Mouse (Mus musculus) liver, adult (tissue): ENCODE measurements around the gene Chd5.

Experiments
- GATA4 ChIP-seq: IDR thresholded peaks from 2 replicates; pipeline ENCODE4 v1.6.1; 2014; ENCODE audit warnings: mild to moderate bottlenecking, low read length; ENCODE audit not compliant: insufficient replicate concordance

The Chd5 gene

DNA sequence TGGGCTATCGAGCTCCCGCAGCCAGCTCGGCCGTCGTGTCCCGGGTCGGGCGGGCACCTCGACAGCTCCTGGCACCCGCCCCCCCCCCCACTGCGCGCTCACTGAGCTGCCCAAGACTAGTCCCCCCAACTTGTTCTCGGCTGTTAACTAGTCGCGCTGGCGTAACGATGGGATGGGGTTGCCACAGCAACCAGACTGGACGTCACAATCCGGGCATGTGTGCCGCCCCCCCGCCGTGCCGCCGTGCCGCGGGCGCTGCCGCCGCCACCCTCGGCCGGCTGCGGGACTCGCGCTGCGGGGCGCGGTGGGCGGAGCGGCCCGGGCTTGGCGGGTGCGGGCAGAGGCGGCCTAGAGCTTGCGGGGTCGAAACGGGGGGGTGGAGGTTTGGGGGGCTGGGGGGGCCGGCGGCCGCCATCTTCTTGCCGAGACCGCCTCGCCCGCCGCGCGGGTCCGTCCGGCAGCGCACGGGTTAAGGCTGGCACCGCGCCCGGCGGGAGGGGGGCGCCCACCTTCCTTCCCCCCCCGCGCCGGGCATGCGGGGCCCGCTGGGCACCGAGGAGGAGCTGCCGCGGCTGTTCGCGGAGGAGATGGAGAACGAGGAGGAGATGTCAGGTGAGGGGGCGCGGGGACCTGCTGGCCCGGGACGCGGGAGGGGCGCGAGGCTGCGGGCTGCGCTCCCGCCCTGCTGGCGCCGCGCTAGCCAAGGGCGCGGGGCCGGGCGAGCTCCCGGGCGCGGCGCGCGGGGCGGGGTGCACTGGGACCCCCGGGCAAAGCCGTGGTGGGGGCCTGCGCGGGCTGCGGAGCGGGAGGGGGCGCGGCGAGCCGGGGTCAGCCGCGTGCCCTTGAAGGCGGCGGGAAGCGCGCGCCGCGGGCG lies at the start of gene Chd5:
Gene Chd5 (plus strand): TSS at position 233 of the 874 bp plus-strand sequence.
- no peak for TF ChIP-seq GATA4

DNA sequence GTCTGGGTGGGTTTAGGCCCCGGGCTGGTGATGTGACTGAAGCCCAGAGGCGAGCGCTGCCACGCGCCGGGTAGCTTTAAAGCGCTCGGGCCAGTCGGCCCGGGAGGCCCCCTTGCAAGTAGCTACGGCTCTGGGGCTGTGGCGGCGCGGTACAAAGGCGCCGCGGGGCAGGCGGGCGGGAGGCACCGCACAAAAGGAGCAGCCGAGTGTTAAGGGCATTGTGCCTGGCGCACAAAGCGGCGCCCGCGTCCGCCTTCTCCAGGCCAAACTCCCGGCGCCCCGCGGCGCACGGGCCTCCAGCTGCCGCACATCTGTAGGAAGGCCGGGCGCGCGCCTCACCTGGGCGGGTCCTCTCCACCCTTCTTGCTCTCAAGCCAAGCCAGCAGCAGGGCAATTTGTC lies 48.1 kb upstream of the Chd5 start:
- TF ChIP-seq GATA4, result no peak

- TF ChIP-seq GATA4, result no peak
Observed at GRCm38 (mm10) chr4:152290991-152291390, 47.5 kb upstream of the Chd5 start.

GRCm38 (mm10) chr4:152291562-152291961 lies 46.9 kb upstream of the Chd5 start, which contains the start of gene Hes3:
Hes3 (minus strand) TSS chr4:152291662.
- no peak for TF ChIP-seq GATA4

GRCm38 (mm10) chr4:152292102-152292765 lies 46.2 kb upstream of the Chd5 start:
- no peak for TF ChIP-seq GATA4

- TF ChIP-seq GATA4, result no peak
Observed at GRCm38 (mm10) chr4:152294188-152294929, 44.1 kb upstream of the Chd5 start.

DNA sequence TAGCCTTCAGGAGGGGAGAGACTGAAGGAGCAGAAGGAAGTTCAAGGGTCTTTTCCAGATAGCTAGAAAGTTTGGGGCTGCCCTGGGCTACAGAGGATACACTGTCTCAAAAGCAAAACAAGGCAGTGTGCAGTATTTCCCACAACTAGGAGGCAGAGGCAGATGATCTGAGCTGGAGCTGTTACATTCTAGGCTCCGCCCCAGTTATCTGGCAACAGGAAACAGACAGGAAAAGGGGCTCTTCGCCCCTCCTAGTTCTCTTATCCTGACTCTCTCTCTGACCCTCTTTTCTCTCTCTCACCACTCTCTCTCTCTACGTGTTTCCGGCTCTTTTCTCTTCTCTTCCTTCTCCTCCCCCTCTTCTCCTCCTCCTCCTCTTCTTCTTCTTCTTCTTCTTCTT lies 42.5 kb upstream of the Chd5 start:
- TF ChIP-seq GATA4, result no peak

DNA sequence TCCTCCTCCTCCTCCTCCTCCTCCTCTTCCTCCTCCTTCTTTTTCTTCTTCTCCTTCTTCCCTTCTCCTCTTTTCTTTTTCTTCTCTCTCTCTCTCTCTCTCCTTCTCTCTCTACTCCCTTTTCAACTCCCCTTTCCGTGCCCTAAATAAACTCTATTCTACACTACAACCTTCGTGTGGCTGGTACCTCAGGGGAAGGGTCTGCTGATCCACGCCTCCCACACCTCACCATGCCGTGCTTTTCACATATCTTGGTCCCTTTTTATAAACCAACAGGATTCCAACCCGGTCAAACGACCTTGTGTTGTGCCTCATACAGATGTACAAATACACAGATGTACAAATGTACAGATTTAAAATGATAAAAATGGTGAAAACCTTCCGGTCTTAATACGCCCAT lies 42.1 kb upstream of the Chd5 start:
- TF ChIP-seq GATA4, result no peak

DNA sequence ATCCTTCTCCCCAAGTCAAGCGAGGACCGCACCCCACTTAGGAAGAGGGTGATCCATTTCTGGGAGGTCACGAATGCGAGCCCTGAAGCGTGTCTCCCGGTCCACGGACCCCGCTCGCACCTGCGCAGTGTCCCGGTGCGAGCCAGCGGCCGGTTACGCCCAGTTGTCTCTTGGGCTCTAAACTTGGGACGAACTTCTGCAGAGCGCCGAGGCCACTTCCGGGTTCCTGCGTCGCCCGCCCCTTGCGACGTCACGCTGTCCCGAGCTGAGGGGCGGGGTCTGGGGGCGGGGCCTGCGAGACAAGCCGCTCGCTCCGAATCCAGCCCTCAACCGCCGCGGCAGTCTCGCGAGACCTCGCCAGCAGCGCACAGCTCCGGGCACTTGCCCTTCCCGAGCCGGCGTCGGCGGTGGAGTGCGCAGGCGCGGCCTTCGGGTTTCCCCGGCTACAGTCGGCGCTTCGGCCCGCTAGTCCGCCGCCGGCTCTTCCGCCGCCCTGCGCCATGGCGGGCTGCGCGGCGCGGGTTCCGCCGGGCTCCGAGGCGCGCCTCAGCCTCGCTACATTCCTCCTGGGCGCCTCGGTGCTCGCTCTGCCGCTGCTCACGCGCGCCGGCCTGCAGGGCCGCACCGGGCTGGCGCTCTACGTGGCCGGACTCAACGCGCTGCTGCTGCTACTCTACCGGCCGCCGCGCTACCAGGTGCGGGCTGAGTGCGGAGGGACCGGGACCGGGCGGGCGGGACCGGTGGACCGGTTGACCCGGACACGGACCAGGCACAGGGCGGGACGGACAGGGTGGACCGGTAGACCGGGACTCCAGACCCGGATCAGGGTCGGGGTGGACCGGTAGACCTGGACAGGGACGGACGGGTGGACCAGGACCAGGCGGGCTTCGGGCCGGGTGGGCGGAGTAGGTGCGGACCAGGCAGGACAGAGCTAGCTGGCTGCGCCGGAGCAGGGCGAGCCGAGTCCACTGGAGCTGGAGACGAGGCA lies 41.3 kb upstream of the Chd5 start, which contains the start of gene Icmt:
Gene Icmt (plus strand): TSS at position 354 of the 988 bp plus-strand sequence.
- TF ChIP-seq GATA4, result no peak

GRCm38 (mm10) chr4:152298836-152299235 lies 39.6 kb upstream of the Chd5 start:
- no peak for TF ChIP-seq GATA4

GRCm38 (mm10) chr4:152300375-152300774 lies 38.1 kb upstream of the Chd5 start:
- TF ChIP-seq GATA4, result no peak

- no peak for TF ChIP-seq GATA4
Observed at GRCm38 (mm10) chr4:152302012-152302411, 36.4 kb upstream of the Chd5 start.

- TF ChIP-seq GATA4, result no peak
Observed at GRCm38 (mm10) chr4:152303172-152303571, 35.3 kb upstream of the Chd5 start.

GRCm38 (mm10) chr4:152304685-152305084 lies 33.8 kb upstream of the Chd5 start:
- TF ChIP-seq GATA4, result no peak

GRCm38 (mm10) chr4:152305991-152306390 lies 32.5 kb upstream of the Chd5 start:
- TF ChIP-seq GATA4, result no peak

- no peak for TF ChIP-seq GATA4
Observed at GRCm38 (mm10) chr4:152307542-152307941, 30.9 kb upstream of the Chd5 start.
